Mouse (Mus musculus): Measurements from ENCODE around the gene Olfr299.

Gene Olfr299

DNA sequence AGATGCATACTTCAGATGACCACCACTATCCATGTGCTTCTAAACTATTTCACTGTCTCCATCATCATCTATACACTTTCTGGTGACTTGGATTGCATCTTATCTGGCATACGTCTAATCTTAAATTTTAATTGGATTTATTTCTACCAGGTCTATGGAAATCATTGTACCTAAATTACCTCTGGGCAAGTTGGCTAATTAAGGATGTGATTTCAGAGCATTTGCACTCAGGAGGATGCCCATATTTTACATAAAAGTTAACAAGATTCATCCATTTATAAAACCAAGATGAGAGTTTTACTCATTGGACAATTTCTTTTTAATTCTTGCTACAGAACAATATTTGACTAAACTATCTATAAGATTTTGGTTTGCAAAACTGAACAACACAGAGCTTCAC is at the start of gene Olfr299:
Gene Olfr299, plus strand, starts transcription at position 301 of the 400 bp plus-strand sequence.
- no peak for DNase-seq (ENCODE audit: low read depth)

DNA sequence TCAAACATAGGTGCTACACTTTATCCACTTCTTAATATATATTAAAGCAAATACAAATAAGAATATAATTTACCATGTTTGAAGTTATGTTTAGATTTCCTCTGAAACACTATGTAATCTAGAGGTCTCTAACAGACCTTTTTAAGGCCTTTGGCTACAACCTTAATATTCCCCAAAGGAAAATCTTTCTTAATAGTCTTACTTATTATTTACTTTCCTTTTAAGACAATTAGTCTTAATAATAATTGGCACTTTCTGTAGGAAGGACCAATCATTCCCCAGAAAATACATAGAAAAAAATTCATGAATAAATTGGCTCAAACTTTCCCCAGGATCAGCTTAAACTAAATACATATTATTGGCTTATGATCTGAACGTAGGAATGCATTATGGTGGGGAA is 32.7 kb downstream of the Olfr299 start, which contains the start of gene Olfr298:
Gene Olfr298, minus strand, starts transcription at position 101 of the 400 bp plus-strand sequence.
- no peak for DNase-seq (ENCODE audit: low read depth)

Measured in 416B (cell line).